Mouse (Mus musculus): ENCODE measurements around the gene Fgf22. TPM values are rescaled to one million over a fixed set of nuclear protein-coding genes. Genes with fewer than 3 reads are reported as not detected.
A peak's percentile ranks its signal among the peaks of the same experiment; 100 is the strongest.

The Fgf22 gene
- total and polyA plus RNA-seq, 3 experiments: 0.44 TPM; not detected in 2

GRCm38 (mm10) chr10:79716988-79717355 is 37.9 kb upstream of the Fgf22 start:
- TF ChIP-seq POLR2AphosphoS5 (IDR thresholded peaks at IDR 0.05; ENCODE audit: insufficient replicate concordance, low read depth, low read length): no peak
- TF ChIP-seq GATA2 (IDR thresholded peaks at IDR 0.05; ENCODE audit: borderline replicate concordance, low read depth, low read length): no peak
- no peak for TF ChIP-seq CTCF (IDR thresholded peaks at IDR 0.05; ENCODE audit: low read depth, low read length)
- no peak for TF ChIP-seq TAL1 (conservative IDR thresholded peaks at IDR 0.05; ENCODE audit: low read depth, low read length)
- no peak for TF ChIP-seq GATA1 (IDR thresholded peaks at IDR 0.05; ENCODE audit: borderline replicate concordance, low read length)
- Histone ChIP-seq H3K27me3 (ENCODE audit: insufficient read depth, low read length) (peaks cover 69% of the 10 kb centered on the region), H3K4me1 (ENCODE audit: insufficient read depth, low read depth, low read length) (peaks cover 30% of the 10 kb centered on the region), H3K4me3 (ENCODE audit: low read depth, low read length) (peak overlapping the region; percentile 68), H3K9me3 (replicated peaks) (no peaks in the 10 kb centered on the region), H3K36me3 (replicated peaks) (peaks cover 14% of the 10 kb centered on the region)
- DNase-seq (ENCODE audit: low spot score) (no peak), ATAC-seq (ENCODE audit: extremely low read depth, insufficient number of reproducible peaks, low FRiP score, poor library complexity, severe bottlenecking) (no peak)

GRCm38 (mm10) chr10:79717640-79718357 is 37.1 kb upstream of the Fgf22 start:
- no peak overlapping the region for H3K4me3 ChIP-seq (ENCODE audit: low read depth, low read length)
- peaks cover 77% of the 10 kb centered on the region for H3K27me3 ChIP-seq (ENCODE audit: insufficient read depth, low read length)
- H3K4me1 ChIP-seq (ENCODE audit: insufficient read depth, low read depth, low read length): peaks cover 22% of the 10 kb centered on the region
- TF ChIP-seq GATA1 (IDR thresholded peaks at IDR 0.05; ENCODE audit: borderline replicate concordance, low read length) (no peak), TAL1 (conservative IDR thresholded peaks at IDR 0.05; ENCODE audit: low read depth, low read length) (no peak), POLR2AphosphoS5 (IDR thresholded peaks at IDR 0.05; ENCODE audit: insufficient replicate concordance, low read depth, low read length) (no peak), GATA2 (IDR thresholded peaks at IDR 0.05; ENCODE audit: borderline replicate concordance, low read depth, low read length) (no peak), CTCF (IDR thresholded peaks at IDR 0.05; ENCODE audit: low read depth, low read length) (no peak)
- peaks cover 7% of the 10 kb centered on the region for H3K36me3 ChIP-seq (replicated peaks)
- DNase-seq (ENCODE audit: low spot score): peak; percentile 50
- ATAC-seq (ENCODE audit: extremely low read depth, insufficient number of reproducible peaks, low FRiP score, poor library complexity, severe bottlenecking): 0 out of 2 replicates have a peak, but pooled peaks have one; percentile 22
- no peaks in the 10 kb centered on the region for H3K9me3 ChIP-seq (replicated peaks)

GRCm38 (mm10) chr10:79721089-79721488 is 33.8 kb upstream of the Fgf22 start:
- Histone ChIP-seq H3K4me1 (ENCODE audit: insufficient read depth, low read depth, low read length) (peaks cover 15% of the 10 kb centered on the region), H3K36me3 (replicated peaks) (no peaks in the 10 kb centered on the region), H3K27me3 (ENCODE audit: insufficient read depth, low read length) (peaks cover 83% of the 10 kb centered on the region), H3K4me3 (ENCODE audit: low read depth, low read length) (no peak overlapping the region), H3K9me3 (replicated peaks) (no peaks in the 10 kb centered on the region)
- ATAC-seq (ENCODE audit: extremely low read depth, insufficient number of reproducible peaks, low FRiP score, poor library complexity, severe bottlenecking) (no peak), DNase-seq (ENCODE audit: low spot score) (no peak)
- TF ChIP-seq CTCF (IDR thresholded peaks at IDR 0.05; ENCODE audit: low read depth, low read length): no peak
- no peak for TF ChIP-seq GATA2 (IDR thresholded peaks at IDR 0.05; ENCODE audit: borderline replicate concordance, low read depth, low read length)
- TF ChIP-seq TAL1 (conservative IDR thresholded peaks at IDR 0.05; ENCODE audit: low read depth, low read length): no peak
- no peak for TF ChIP-seq POLR2AphosphoS5 (IDR thresholded peaks at IDR 0.05; ENCODE audit: insufficient replicate concordance, low read depth, low read length)
- TF ChIP-seq GATA1 (IDR thresholded peaks at IDR 0.05; ENCODE audit: borderline replicate concordance, low read length): no peak

- Histone ChIP-seq H3K36me3 (replicated peaks) (no peaks in the 10 kb centered on the region), H3K4me1 (ENCODE audit: insufficient read depth, low read depth, low read length) (no peaks in the 10 kb centered on the region), H3K4me3 (ENCODE audit: low read depth, low read length) (no peak overlapping the region), H3K9me3 (replicated peaks) (0 out of 2 replicates have a peak, but pooled peaks cover 4% of the 10 kb centered on the region), H3K27me3 (ENCODE audit: insufficient read depth, low read length) (peaks cover 68% of the 10 kb centered on the region)
- ATAC-seq (ENCODE audit: extremely low read depth, insufficient number of reproducible peaks, low FRiP score, poor library complexity, severe bottlenecking) (no peak), DNase-seq (ENCODE audit: low spot score) (no peak)
- TF ChIP-seq GATA2 (IDR thresholded peaks at IDR 0.05; ENCODE audit: borderline replicate concordance, low read depth, low read length) (no peak), TAL1 (conservative IDR thresholded peaks at IDR 0.05; ENCODE audit: low read depth, low read length) (no peak)
These were observed 31.8 kb upstream of the Fgf22 start for GRCm38 (mm10) chr10:79723047-79723446.

GRCm38 (mm10) chr10:79723692-79724091 is 31.2 kb upstream of the Fgf22 start:
- no peaks in the 10 kb centered on the region for H3K4me1 ChIP-seq (ENCODE audit: insufficient read depth, low read depth, low read length)
- ATAC-seq (ENCODE audit: extremely low read depth, insufficient number of reproducible peaks, low FRiP score, poor library complexity, severe bottlenecking): no peak

GRCm38 (mm10) chr10:79726090-79726489 is 28.8 kb upstream of the Fgf22 start:
- no peaks in the 10 kb centered on the region for H3K4me1 ChIP-seq (ENCODE audit: insufficient read depth, low read depth, low read length)
- H3K4me3 ChIP-seq (ENCODE audit: low read depth, low read length): no peak overlapping the region
- peaks cover 60% of the 10 kb centered on the region for H3K27me3 ChIP-seq (ENCODE audit: insufficient read depth, low read length)
- DNase-seq (ENCODE audit: low spot score) (peak; percentile 54), ATAC-seq (ENCODE audit: extremely low read depth, insufficient number of reproducible peaks, low FRiP score, poor library complexity, severe bottlenecking) (no peak)
- no peaks in the 10 kb centered on the region for H3K36me3 ChIP-seq (replicated peaks)
- 0 out of 2 replicates have a peak, but pooled peaks cover 4% of the 10 kb centered on the region for H3K9me3 ChIP-seq (replicated peaks)
- TF ChIP-seq GATA1 (IDR thresholded peaks at IDR 0.05; ENCODE audit: borderline replicate concordance, low read length): no peak
- TF ChIP-seq CTCF (IDR thresholded peaks at IDR 0.05; ENCODE audit: low read depth, low read length): peak; percentile 91

More at GRCm38 (mm10) chr10:79723692-79724091, 31.2 kb upstream of the Fgf22 start:
- no peak for DNase-seq (ENCODE audit: low spot score)
- TF ChIP-seq POLR2AphosphoS5 (IDR thresholded peaks at IDR 0.05; ENCODE audit: insufficient replicate concordance, low read depth, low read length) (no peak), GATA2 (IDR thresholded peaks at IDR 0.05; ENCODE audit: borderline replicate concordance, low read depth, low read length) (no peak), GATA1 (IDR thresholded peaks at IDR 0.05; ENCODE audit: borderline replicate concordance, low read length) (no peak), TAL1 (conservative IDR thresholded peaks at IDR 0.05; ENCODE audit: low read depth, low read length) (no peak), CTCF (IDR thresholded peaks at IDR 0.05; ENCODE audit: low read depth, low read length) (no peak)
- Histone ChIP-seq H3K4me3 (ENCODE audit: low read depth, low read length) (no peak overlapping the region), H3K27me3 (ENCODE audit: insufficient read depth, low read length) (peaks cover 68% of the 10 kb centered on the region), H3K36me3 (replicated peaks) (no peaks in the 10 kb centered on the region), H3K9me3 (replicated peaks) (0 out of 2 replicates have a peak, but pooled peaks cover 4% of the 10 kb centered on the region)
